Comparison of ENCODE assay signal across 10 mouse cellular contexts in genomic region chr12:27492270-27492669, GRCm38 (mm10).
A peak's percentile ranks its signal among the peaks of the same experiment; 100 is the strongest.
DNase-seq lines count a peak whose midpoint lies in the region; ATAC-seq and TF ChIP-seq lines count a peak whose summit lies in the region.
"Had no signal": no experiment of that assay in that cellular context is flagged by ENCODE, and none has a peak within 500 bp of the region (broad histone marks: within the 10 kb centered on the region; RNA-seq: fewer than 3 reads in every experiment).

No protein-coding gene starts in this region.

- no peaks in the 10 kb centered on the region for H3K9me3 ChIP-seq in forebrain, embryonic 10.5 days
- H3K9me3 ChIP-seq in forebrain, postnatal 0 days (ENCODE audit: low read length), result no peaks in the 10 kb centered on the region
- H3K9me3 ChIP-seq in kidney, embryonic 16.5 days (ENCODE audit: low read length), result no peaks in the 10 kb centered on the region
- no peaks in the 10 kb centered on the region for H3K9me3 ChIP-seq in kidney, postnatal 0 days (replicated peaks; ENCODE audit: low read length)
- H3K9me3 ChIP-seq: forebrain, embryonic 12.5 days had no signal

- no peak for ATAC-seq in forebrain, postnatal 0 days
- ATAC-seq in kidney, embryonic 16.5 days (ENCODE audit: low FRiP score, low TSS enrichment), result peak; percentile 85
- peak; percentile 65; the same call in 1 of the 2 replicates for ATAC-seq in kidney, postnatal 0 days (replicated peaks; ENCODE audit: low FRiP score, low read depth)

- H3K27me3 ChIP-seq in forebrain, embryonic 10.5 days (ENCODE audit: poor library complexity, severe bottlenecking), result no peaks in the 10 kb centered on the region
- H3K27me3 ChIP-seq in forebrain, postnatal 0 days (ENCODE audit: insufficient read depth, low read length), result no peaks in the 10 kb centered on the region
- no peaks in the 10 kb centered on the region for H3K27me3 ChIP-seq in kidney, embryonic 16.5 days (ENCODE audit: insufficient read depth, low read length)
- H3K27me3 ChIP-seq in C2C12 (ENCODE audit: control insufficient read depth, insufficient read depth, insufficient read length), result no peaks in the 10 kb centered on the region
- H3K27me3 ChIP-seq in kidney, postnatal 0 days (ENCODE audit: insufficient read depth, low read length), result no peaks in the 10 kb centered on the region

- TF ChIP-seq CTCF in forebrain, postnatal 0 days (IDR thresholded peaks at IDR 0.05; ENCODE audit: low read depth), result no peak
- no peak for TF ChIP-seq CTCF in C2C12 (IDR thresholded peaks at IDR 0.05; ENCODE audit: control insufficient read depth, insufficient read depth, insufficient read length)
- no peak for TF ChIP-seq CTCF in kidney, postnatal 0 days (IDR thresholded peaks at IDR 0.05; ENCODE audit: low read depth)

- no peaks in the 10 kb centered on the region for H3K79me2 ChIP-seq in C2C12 (ENCODE audit: control insufficient read depth, insufficient read depth)

- H3K4me2 ChIP-seq in forebrain, postnatal 0 days (ENCODE audit: low read depth), result no peak overlapping the region
- H3K4me2 ChIP-seq in kidney, embryonic 16.5 days (replicated peaks; ENCODE audit: low read depth, low read length), result no peak overlapping the region
- no peak overlapping the region for H3K4me2 ChIP-seq in kidney, postnatal 0 days (ENCODE audit: low read length)
- H3K4me2 ChIP-seq: forebrain, embryonic 12.5 days had no signal

- H3K79me3 ChIP-seq in C2C12 (ENCODE audit: low read depth), result no peaks in the 10 kb centered on the region

- H3K36me3 ChIP-seq in forebrain, embryonic 10.5 days (replicated peaks), result no peaks in the 10 kb centered on the region
- H3K36me3 ChIP-seq in forebrain, postnatal 0 days (ENCODE audit: insufficient read depth), result no peaks in the 10 kb centered on the region
- H3K36me3 ChIP-seq in kidney, embryonic 16.5 days (ENCODE audit: insufficient read depth, low read length), result no peaks in the 10 kb centered on the region
- no peaks in the 10 kb centered on the region for H3K36me3 ChIP-seq in C2C12 (ENCODE audit: control insufficient read depth, insufficient read depth)
- no peaks in the 10 kb centered on the region for H3K36me3 ChIP-seq in kidney, postnatal 0 days (ENCODE audit: insufficient read depth, low read length)
- H3K36me3 ChIP-seq: forebrain, embryonic 12.5 days had no signal

- H3K27ac ChIP-seq in forebrain, embryonic 10.5 days, result peak overlapping the region; percentile 59
- H3K27ac ChIP-seq in forebrain, postnatal 0 days (ENCODE audit: low read depth, low read length), result no peak overlapping the region
- H3K27ac ChIP-seq in kidney, embryonic 16.5 days (ENCODE audit: low read length), result no peak overlapping the region
- H3K27ac ChIP-seq in kidney, postnatal 0 days, result no peak overlapping the region
- H3K27ac ChIP-seq: forebrain, embryonic 12.5 days had no signal

- no peak overlapping the region for H3ac ChIP-seq in C2C12 (ENCODE audit: control insufficient read depth, insufficient read length, low read depth)

- no peak overlapping the region for H3K9ac ChIP-seq in forebrain, postnatal 0 days
- H3K9ac ChIP-seq in kidney, embryonic 16.5 days (replicated peaks; ENCODE audit: low read length), result no peak overlapping the region
- H3K9ac ChIP-seq in kidney, postnatal 0 days (ENCODE audit: low read depth, low read length), result no peak overlapping the region
- H3K9ac ChIP-seq: forebrain, embryonic 12.5 days had no signal

- DNase-seq in forebrain, embryonic 10.5 days (ENCODE audit: extremely low spot score, low spot score), result no peak
- DNase-seq in forebrain, postnatal 0 days, result no peak
- DNase-seq in kidney, postnatal 25 days, result no peak
- DNase-seq in kidney, postnatal 0 days (ENCODE audit: low spot score), result peak; percentile 61
- DNase-seq in adrenal gland, postnatal 4 days (ENCODE audit: low spot score in 2 of 2), result no peak
- DNase-seq in gastrocnemius, adult 8-10 months (ENCODE audit: low spot score in 2 of 2), result no peak
- DNase-seq: heart, postnatal 14 days had no signal

- H3K4me3 ChIP-seq in forebrain, embryonic 10.5 days, result no peak overlapping the region
- no peak overlapping the region for H3K4me3 ChIP-seq in forebrain, postnatal 0 days (ENCODE audit: low read depth, low read length)
- no peak overlapping the region for H3K4me3 ChIP-seq in kidney, embryonic 16.5 days (ENCODE audit: low read length)
- no peak overlapping the region for H3K4me3 ChIP-seq in C2C12 (ENCODE audit: insufficient read depth, poor library complexity, severe bottlenecking)
- no peak overlapping the region for H3K4me3 ChIP-seq in kidney, postnatal 0 days (replicated peaks; ENCODE audit: low read depth, low read length)
- H3K4me3 ChIP-seq: forebrain, embryonic 12.5 days had no signal

- peaks cover 25% of the 10 kb centered on the region for H3K4me1 ChIP-seq in forebrain, embryonic 10.5 days
- H3K4me1 ChIP-seq in forebrain, postnatal 0 days (ENCODE audit: insufficient read depth), result no peaks in the 10 kb centered on the region
- H3K4me1 ChIP-seq in kidney, embryonic 16.5 days (ENCODE audit: insufficient read depth, low read length), result peaks cover 17% of the 10 kb centered on the region
- no peaks in the 10 kb centered on the region for H3K4me1 ChIP-seq in kidney, postnatal 0 days (replicated peaks; ENCODE audit: insufficient read depth, low read length)

- 25% methylated on average over 2 of the region's 2 CpGs for WGBS in forebrain, embryonic 10.5 days
- WGBS in forebrain, postnatal 0 days, result 25% methylated on average over 2 of the region's 2 CpGs
- 8% methylated on average over 2 of the region's 2 CpGs for WGBS in kidney, embryonic 16.5 days
- 12% methylated on average over 2 of the region's 2 CpGs for WGBS in kidney, postnatal 0 days

TF ChIP-seq in C2C12, 6 proteins besides CTCF, POLR2A, EP300 and RAD21:
- no peak for TF ChIP-seq MYOG (IDR thresholded peaks at IDR 0.05; ENCODE audit: control insufficient read depth, extremely low read depth, insufficient read length)
- TF ChIP-seq FOSL1 (IDR thresholded peaks at IDR 0.05; ENCODE audit: insufficient read depth, low read length, poor library complexity, severe bottlenecking), result peak; percentile 70
TF ChIP-seq in C2C12: peak in this region for 1.
